8 mouse cellular contexts compared by ENCODE assay signal in genomic region chr5:92106327-92107125, GRCm38 (mm10). TPM values are rescaled to one million over a fixed set of nuclear protein-coding genes. Genes with fewer than 3 reads are reported as not detected.
DNase-seq lines count a peak whose midpoint lies in the region; ATAC-seq and TF ChIP-seq lines count a peak whose summit lies in the region.

No protein-coding gene starts in this region.

- no peak overlapping the region for H3K4me3 ChIP-seq in heart, embryonic 16.5 days (ENCODE audit: low read length)
- no peak overlapping the region for H3K4me3 ChIP-seq in bone marrow, adult 2 months (replicated peaks; ENCODE audit: control insufficient read depth, low read depth, low read length)
- no peak overlapping the region for H3K4me3 ChIP-seq in intestine, postnatal 0 days (ENCODE audit: low read depth, low read length)

- 0 out of 2 replicates have a peak, but pooled peaks have one; percentile 28 for ATAC-seq in heart, embryonic 16.5 days (replicated peaks; ENCODE audit: extremely low read depth, insufficient read depth, low FRiP score)
- ATAC-seq in intestine, postnatal 0 days: peak; percentile 31; the same call in 1 of the 2 replicates

- no peak for TF ChIP-seq POLR2A in bone marrow, adult 2 months (IDR thresholded peaks at IDR 0.05; ENCODE audit: borderline replicate concordance, control insufficient read depth, low read depth, low read length)

- H3K9me3 ChIP-seq in heart, embryonic 16.5 days (replicated peaks; ENCODE audit: control insufficient read depth, low read length): no peaks in the 10 kb centered on the region
- no peaks in the 10 kb centered on the region for H3K9me3 ChIP-seq in intestine, postnatal 0 days (ENCODE audit: control insufficient read depth)

- peak overlapping the region; percentile 42; the same call in 1 of the 2 replicates for H3K27ac ChIP-seq in heart, embryonic 16.5 days (ENCODE audit: low read length)
- H3K27ac ChIP-seq in bone marrow, adult 2 months (ENCODE audit: control insufficient read depth, insufficient read depth, low read depth, low read length, poor library complexity): peak overlapping the region; percentile 34; the same call in 1 of the 2 replicates
- H3K27ac ChIP-seq in intestine, postnatal 0 days (ENCODE audit: low read depth, low read length): no peak overlapping the region

- H3K4me2 ChIP-seq in heart, embryonic 16.5 days (ENCODE audit: low read depth, low read length): peak overlapping the region; percentile 32; the same call in 1 of the 2 replicates
- no peak overlapping the region for H3K4me2 ChIP-seq in intestine, postnatal 0 days (replicated peaks; ENCODE audit: low read depth)

- no peaks in the 10 kb centered on the region for H3K36me3 ChIP-seq in heart, embryonic 16.5 days (ENCODE audit: control insufficient read depth, insufficient read depth)
- H3K36me3 ChIP-seq in intestine, postnatal 0 days (ENCODE audit: control insufficient read depth, insufficient read depth): no peaks in the 10 kb centered on the region

- 39% methylated on average over 10 of the region's 10 CpGs for WGBS in heart, embryonic 16.5 days
- 26% methylated on average over 10 of the region's 10 CpGs for WGBS in bone marrow, adult 2 months
- 44% methylated on average over 10 of the region's 10 CpGs for WGBS in intestine, postnatal 0 days

- no peak overlapping the region for H3K9ac ChIP-seq in heart, embryonic 16.5 days (ENCODE audit: low read length)
- no peak overlapping the region for H3K9ac ChIP-seq in intestine, postnatal 0 days (ENCODE audit: low read depth, low read length)

- DNase-seq in heart, adult 8-10 months (ENCODE audit: low spot score): no peak
- DNase-seq in B cell, adult 2 months: peak; percentile 28 to 29
- peak; percentile 38 to 46 for DNase-seq in thymus, postnatal 36 days
- DNase-seq in layer of hippocampus, adult 9-10 months (ENCODE audit: low spot score): no peak
- DNase-seq in retina, postnatal 1 day: no peak

- H3K4me1 ChIP-seq in heart, embryonic 16.5 days (ENCODE audit: control insufficient read depth, insufficient read depth, low read length): peaks cover 22% of the 10 kb centered on the region
- H3K4me1 ChIP-seq in bone marrow, adult 2 months (ENCODE audit: control insufficient read depth, insufficient read depth, low read length): peaks cover 1% of the 10 kb centered on the region
- no peaks in the 10 kb centered on the region for H3K4me1 ChIP-seq in intestine, postnatal 0 days (replicated peaks; ENCODE audit: control insufficient read depth, insufficient read depth, low read length)

- TF ChIP-seq CTCF in bone marrow, adult 2 months (IDR thresholded peaks at IDR 0.05; ENCODE audit: control insufficient read depth, insufficient read depth, low read length): no peak
- no peak for TF ChIP-seq CTCF in intestine, postnatal 0 days (IDR thresholded peaks at IDR 0.05; ENCODE audit: low read depth)

- H3K27me3 ChIP-seq in heart, embryonic 16.5 days (ENCODE audit: control insufficient read depth, insufficient read depth, low read length): no peaks in the 10 kb centered on the region
- no peaks in the 10 kb centered on the region for H3K27me3 ChIP-seq in intestine, postnatal 0 days (replicated peaks; ENCODE audit: control insufficient read depth, insufficient read depth, low read length)

RNA-seq across cellular contexts. Expression of gene G3bp2, which starts 23.0 kb away (rescaled TPM):
- 122 and 125 TPM in 2 replicates for polyA plus RNA-seq in heart, embryonic 16.5 days (2015; fragmentation: Nextera tagmentation; extraction: Ambion mirVana)
- 10 to 100 TPM; 55.3 to 63.0 (median 57.9) TPM for total RNA-seq in heart, adult 8-10 months (2022)
- 22.7 and 46.8 TPM in 2 replicates for polyA plus RNA-seq in bone marrow, adult 2 months (2011; ENCODE audit: insufficient read depth, insufficient read length, low replicate concordance, missing spikeins)
- polyA plus RNA-seq in intestine, postnatal 0 days (2015; fragmentation: Nextera tagmentation; extraction: Ambion mirVana): 121 and 132 TPM in 2 replicates

RNA-seq across cellular contexts. Expression of gene Uso1, which starts 31.2 kb away (rescaled TPM):
- 28.4 and 31.0 TPM in 2 replicates for polyA plus RNA-seq in heart, embryonic 16.5 days (2015; fragmentation: Nextera tagmentation; extraction: Ambion mirVana)
- total RNA-seq in heart, adult 8-10 months (2022): 10 to 100 TPM; 43.0 to 49.2 (median 46.7) TPM
- 16.3 and 23.1 TPM in 2 replicates for polyA plus RNA-seq in bone marrow, adult 2 months (2011; ENCODE audit: insufficient read depth, insufficient read length, low replicate concordance, missing spikeins)
- 61.5 and 68.8 TPM in 2 replicates for polyA plus RNA-seq in intestine, postnatal 0 days (2015; fragmentation: Nextera tagmentation; extraction: Ambion mirVana)

Comparison
In these comparisons a context has a peak if more than half of its experiments do, and no peak if none do; other contexts are left out.
1. DNase-seq: peak in B cell, adult 2 months (2 of 2) and thymus, postnatal 36 days (2 of 2); none in heart, adult 8-10 months (single experiment), layer of hippocampus, adult 9-10 months (single experiment) and retina, postnatal 1 day (single experiment).